Mouse (Mus musculus) megakaryocyte, embryonic 14.5 days (primary cell): ENCODE data around the gene Ccnl1. TPM values are rescaled to one million over a fixed set of nuclear protein-coding genes. Genes with fewer than 3 reads are reported as not detected.

Source experiments
- H3K27me3 ChIP-seq: replicated peaks from 2 replicates; pipeline ENCODE3; 2012; ENCODE audit warnings: inconsistent platforms
- H3K36me3 ChIP-seq: replicated peaks from 2 replicates; pipeline ENCODE3; 2012; ENCODE audit warnings: low read length, inconsistent platforms, mixed read lengths
- H3K4me1 ChIP-seq: 2 replicates; pipeline ENCODE4 v1.6.1; 2012; ENCODE audit warnings: inconsistent platforms
- H3K4me3 ChIP-seq: replicated peaks from 2 replicates; pipeline ENCODE3; 2012; ENCODE audit warnings: moderate library complexity, mild to moderate bottlenecking, inconsistent platforms
- H3K9me3 ChIP-seq: 2 replicates; pipeline ENCODE4 v1.6.1; 2012; ENCODE audit warnings: inconsistent platforms
- FLI1 ChIP-seq: IDR thresholded peaks from 2 replicates; pipeline ENCODE4 v1.6.1; 2012; ENCODE audit warnings: low read length, inconsistent platforms, mixed read lengths
- GATA1 ChIP-seq: IDR thresholded peaks from 3 replicates; pipeline ENCODE4 v1.6.1; 2012; ENCODE audit warnings: mixed read lengths, low read length, inconsistent platforms, borderline replicate concordance
- polyA plus RNA-seq: library from polyadenylated mRNA; stranded (reverse); fragments of >175 nt; gene quantifications from 2 replicates; pipeline ENCODE4 v1.2.3, GENCODE M21; 2012; ENCODE audit warnings: low replicate concordance; ENCODE audit not compliant: insufficient read depth

Ccnl1 gene
- polyA plus RNA-seq, 1 experiment, result 21.7 TPM

DNA sequence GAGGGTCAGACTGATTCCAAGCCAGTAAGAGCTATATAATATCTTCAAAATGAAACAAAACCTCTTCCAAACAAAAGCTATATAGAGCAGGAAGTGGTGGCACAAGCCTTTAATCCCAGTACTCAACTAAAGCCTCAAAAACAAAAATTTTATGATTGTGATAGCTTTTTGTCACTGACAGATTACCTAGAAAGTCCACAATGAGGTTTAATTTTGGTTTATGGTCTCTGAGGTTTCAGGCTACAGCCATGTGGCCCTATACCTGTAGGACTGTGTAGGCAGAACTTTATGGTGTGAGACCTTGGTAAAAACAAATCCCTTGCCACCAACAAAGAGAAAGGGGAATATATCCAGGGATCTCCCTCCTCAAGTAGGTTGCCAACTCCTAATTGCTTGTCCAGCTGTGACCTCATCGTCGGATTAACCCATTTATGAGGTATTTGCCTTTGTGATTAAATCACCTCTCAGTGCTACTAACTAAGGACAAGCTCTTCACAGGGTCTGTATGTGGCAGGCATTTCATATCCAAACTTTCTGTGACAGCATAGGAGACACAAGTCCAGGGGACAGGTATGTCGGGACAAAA, 1.5 kb upstream of the Ccnl1 start:
- no peaks in the 10 kb centered on the region for H3K9me3 ChIP-seq
- peaks cover 35% of the 10 kb centered on the region for H3K36me3 ChIP-seq
- H3K27me3 ChIP-seq, result no peaks in the 10 kb centered on the region
- peak overlapping the region; percentile 100 for H3K4me3 ChIP-seq
- TF ChIP-seq FLI1 (no peak), GATA1 (no peak)
- peaks cover 64% of the 10 kb centered on the region for H3K4me1 ChIP-seq

DNA sequence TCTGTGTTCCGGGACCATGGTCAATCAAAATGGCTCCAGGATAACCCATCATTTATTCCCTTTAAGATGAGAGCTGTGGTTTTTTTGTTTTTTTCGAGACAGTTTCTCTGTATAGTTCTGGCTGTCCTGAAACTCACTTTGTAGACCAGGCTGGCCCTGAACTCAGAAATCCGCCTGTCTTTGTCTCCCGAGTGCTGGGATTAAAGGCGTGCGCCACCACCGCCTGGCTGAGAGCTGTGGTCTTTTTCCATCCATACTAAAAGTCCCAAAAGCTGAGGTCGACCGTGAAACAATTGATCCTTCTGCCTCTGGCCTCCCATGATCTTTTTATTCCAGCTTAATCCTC, 764 bp upstream of the Ccnl1 start:
- H3K4me1 ChIP-seq, result peaks cover 63% of the 10 kb centered on the region
- peaks cover 40% of the 10 kb centered on the region for H3K36me3 ChIP-seq
- H3K27me3 ChIP-seq, result no peaks in the 10 kb centered on the region
- H3K4me3 ChIP-seq, result peak overlapping the region; percentile 100
- no peak for TF ChIP-seq GATA1
- TF ChIP-seq FLI1, result no peak
- H3K9me3 ChIP-seq, result no peaks in the 10 kb centered on the region

DNA sequence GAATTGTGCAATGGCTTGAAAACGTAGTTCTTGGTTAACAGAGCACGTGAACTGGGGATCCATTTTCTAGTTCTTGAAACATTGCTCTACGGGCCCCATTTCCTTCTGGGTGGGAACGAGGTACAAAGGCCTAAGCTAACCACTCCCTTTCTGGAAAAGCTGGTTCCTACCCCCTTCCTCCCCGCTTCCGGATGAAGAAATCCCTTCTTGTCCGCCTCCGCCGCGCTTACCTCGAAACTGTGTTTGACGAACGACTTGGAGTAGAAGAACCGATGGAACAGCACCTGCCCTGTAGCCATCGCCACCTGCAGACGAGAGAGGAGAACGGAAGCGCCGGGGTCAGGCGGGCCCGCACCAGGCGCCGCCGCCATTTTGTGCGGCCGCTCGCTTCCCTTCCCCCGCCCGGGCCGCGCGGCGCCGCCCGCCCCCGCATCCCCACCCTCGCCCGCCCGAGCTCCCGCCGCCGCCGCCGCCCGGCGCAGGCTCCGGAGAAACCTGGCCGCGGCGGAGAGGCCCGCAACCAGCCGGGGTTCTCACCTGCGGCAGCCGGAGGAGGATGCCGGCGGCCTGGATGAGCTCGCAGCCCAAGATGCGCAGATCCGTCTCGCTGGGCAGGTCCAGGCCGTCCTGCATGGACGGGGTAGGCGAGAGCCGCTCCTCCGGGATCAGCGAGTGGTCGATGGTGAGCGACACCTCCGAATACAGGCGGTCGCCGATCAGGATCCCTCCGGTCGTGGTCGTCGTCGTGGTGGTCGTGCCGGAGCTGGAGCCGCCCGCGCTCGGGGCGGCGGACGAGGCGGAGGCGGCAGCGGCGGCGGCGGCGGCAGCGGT, 563 bp downstream of the Ccnl1 start:
- H3K9me3 ChIP-seq, result no peaks in the 10 kb centered on the region
- no peaks in the 10 kb centered on the region for H3K27me3 ChIP-seq
- TF ChIP-seq FLI1, result no peak
- no peak for TF ChIP-seq GATA1
- peak overlapping the region; percentile 100 for H3K4me3 ChIP-seq
- peaks cover 63% of the 10 kb centered on the region for H3K4me1 ChIP-seq
- peaks cover 54% of the 10 kb centered on the region for H3K36me3 ChIP-seq

DNA sequence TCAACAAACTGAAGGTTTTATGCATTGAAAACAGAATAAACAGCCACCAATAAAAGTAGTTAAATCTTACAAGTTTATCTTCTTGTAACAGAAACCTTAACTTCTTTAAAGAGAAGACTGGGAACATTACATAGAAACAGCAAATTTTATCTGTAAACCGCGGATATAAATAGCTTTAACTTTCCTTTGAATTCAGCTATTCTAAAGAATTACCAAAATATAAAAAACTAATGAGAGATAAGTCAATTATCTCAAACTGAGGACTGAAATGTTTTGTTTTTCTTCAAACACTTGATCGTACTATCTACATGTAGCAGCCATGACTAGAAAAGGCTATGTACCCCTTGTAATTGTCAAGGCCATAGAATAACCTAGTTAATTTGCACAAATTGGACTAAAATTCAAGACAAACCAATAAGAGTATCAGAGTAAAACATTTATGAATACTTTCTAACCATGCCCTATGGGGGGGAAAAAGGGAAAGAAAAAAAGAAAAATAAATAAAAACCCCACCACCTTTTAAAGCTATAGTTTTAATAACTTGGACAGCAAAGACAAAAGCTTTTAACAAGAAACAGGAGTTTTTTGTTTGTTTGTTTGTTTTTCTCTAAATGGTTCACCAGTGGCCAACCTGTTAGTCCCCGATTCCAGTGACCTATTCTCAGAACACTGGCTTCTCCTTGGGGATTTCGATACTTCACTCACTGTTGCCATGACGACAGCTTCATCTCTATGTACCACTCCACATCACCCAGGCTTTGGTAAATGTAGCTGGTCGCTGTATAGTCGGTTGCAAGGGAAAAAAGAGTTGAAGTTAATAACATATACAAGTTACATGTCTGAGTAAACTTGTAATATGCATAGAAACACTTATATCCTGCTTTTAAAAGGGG, 3.3 kb downstream of the Ccnl1 start:
- peak overlapping the region; percentile 86 for H3K4me3 ChIP-seq
- TF ChIP-seq GATA1 (no peak), FLI1 (no peak)
- no peaks in the 10 kb centered on the region for H3K27me3 ChIP-seq
- peaks cover 50% of the 10 kb centered on the region for H3K4me1 ChIP-seq
- H3K9me3 ChIP-seq, result no peaks in the 10 kb centered on the region
- peaks cover 79% of the 10 kb centered on the region for H3K36me3 ChIP-seq

DNA sequence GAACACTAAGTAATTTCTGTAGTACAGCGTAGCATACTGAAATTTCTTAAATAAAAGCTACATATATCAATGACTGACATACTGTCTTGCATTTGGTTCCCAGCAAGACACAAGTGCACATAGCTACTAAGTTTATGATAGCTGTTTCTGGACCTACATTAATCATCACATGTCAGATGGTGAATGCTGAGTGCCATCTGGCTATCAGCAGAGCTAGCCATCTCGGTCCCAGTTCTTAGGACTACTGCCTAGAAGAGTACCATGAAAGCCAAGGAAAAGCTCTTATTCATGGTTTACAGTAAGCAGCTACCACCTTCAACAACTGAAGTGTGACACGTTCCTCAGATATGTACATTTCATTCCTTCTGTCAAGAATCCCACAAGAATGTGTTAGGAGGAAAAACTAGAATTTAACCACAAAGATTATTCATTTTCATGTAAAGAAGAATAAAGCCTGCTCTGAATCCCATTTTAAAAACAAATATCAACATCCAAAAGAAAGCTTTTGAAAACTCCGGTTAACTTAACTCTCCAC, 7.2 kb downstream of the Ccnl1 start:
- H3K36me3 ChIP-seq, result peaks cover 100% of the 10 kb centered on the region
- no peaks in the 10 kb centered on the region for H3K9me3 ChIP-seq
- H3K4me3 ChIP-seq, result no peak overlapping the region
- no peak for TF ChIP-seq FLI1
- TF ChIP-seq GATA1, result no peak
- H3K4me1 ChIP-seq, result peaks cover 34% of the 10 kb centered on the region
- H3K27me3 ChIP-seq, result no peaks in the 10 kb centered on the region

DNA sequence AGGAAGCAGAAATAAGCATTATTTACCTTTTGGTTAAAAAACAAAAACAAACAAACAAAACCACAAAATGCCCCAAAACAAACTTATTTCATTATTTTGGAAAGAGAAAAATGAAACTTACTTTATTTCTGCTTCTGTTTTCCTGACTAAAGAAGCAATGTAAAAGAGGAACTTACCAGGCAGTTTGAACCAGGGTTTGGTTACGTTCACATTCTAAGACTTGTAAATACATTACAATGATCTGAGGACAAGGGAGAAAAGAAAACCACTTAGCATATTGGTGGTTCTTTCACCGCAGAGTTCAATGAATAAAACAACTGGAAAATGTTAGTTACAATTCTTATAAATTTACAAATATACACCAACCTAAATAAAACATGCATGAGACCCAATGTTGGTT, 7.7 kb downstream of the Ccnl1 start:
- H3K4me1 ChIP-seq, result peaks cover 33% of the 10 kb centered on the region
- H3K9me3 ChIP-seq, result no peaks in the 10 kb centered on the region
- peaks cover 100% of the 10 kb centered on the region for H3K36me3 ChIP-seq
- H3K4me3 ChIP-seq, result no peak overlapping the region
- H3K27me3 ChIP-seq, result no peaks in the 10 kb centered on the region
- no peak for TF ChIP-seq FLI1
- TF ChIP-seq GATA1, result no peak

DNA sequence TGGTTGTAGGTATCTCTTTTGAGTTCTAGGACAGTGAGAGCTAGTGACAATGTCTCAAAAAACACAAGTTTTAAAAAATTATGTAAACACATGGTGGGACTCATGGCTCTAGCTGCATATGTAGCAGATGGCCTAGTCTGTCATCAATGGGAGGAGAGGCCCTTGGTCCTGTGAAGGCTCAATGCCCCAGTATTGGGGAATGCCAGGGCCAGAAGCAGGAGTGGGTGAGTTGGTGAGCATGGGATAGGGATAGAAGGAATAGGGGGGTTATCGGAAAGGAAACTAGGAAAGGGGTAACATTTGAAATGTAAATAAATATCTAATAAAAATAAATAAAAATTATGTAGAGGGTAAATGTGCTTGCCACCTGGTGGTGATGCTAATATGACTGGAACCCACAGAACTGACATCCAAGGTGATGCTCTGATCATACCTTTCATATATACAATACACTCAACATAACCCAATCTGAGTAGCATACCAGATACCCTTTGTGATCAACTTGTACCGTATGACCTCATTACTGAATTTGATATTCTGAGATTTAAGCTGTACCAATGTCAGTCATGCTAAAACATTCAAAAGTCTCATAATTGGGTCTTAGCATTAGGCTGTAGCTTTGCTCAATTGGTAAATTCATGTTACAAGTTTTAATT, 12.6 kb downstream of the Ccnl1 start:
- Histone ChIP-seq H3K4me3 (no peak overlapping the region), H3K36me3 (peaks cover 71% of the 10 kb centered on the region)

DNA sequence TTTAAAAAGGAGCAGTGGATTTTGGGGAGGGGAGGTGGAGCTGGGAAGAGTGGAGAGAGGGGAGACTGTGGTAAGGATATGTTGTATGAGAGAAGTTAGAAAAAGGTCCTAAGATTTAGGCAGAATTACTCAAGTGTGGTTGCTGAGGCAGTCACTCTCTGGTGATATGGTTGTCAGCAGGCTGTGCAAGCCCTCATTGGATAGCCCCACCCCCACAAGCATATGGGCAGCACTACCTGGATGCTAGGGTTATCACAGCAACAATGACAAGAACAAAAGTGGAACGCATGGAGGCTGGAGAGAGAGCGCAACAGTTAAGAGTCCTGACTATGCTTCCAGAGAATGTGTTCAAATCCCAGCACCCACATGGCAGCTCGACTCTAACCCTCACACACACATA, 13.3 kb downstream of the Ccnl1 start:
- Histone ChIP-seq H3K4me1 (peaks cover 23% of the 10 kb centered on the region), H3K9me3 (no peaks in the 10 kb centered on the region), H3K4me3 (no peak overlapping the region), H3K36me3 (peaks cover 65% of the 10 kb centered on the region), H3K27me3 (no peaks in the 10 kb centered on the region)
- no peak for TF ChIP-seq FLI1
- no peak for TF ChIP-seq GATA1

More for the DNA sequence above, 12.6 kb downstream of the Ccnl1 start:
- H3K4me1 ChIP-seq, result peaks cover 22% of the 10 kb centered on the region
- no peaks in the 10 kb centered on the region for H3K9me3 ChIP-seq
- TF ChIP-seq GATA1 (no peak), FLI1 (no peak)
- H3K27me3 ChIP-seq, result no peaks in the 10 kb centered on the region

DNA sequence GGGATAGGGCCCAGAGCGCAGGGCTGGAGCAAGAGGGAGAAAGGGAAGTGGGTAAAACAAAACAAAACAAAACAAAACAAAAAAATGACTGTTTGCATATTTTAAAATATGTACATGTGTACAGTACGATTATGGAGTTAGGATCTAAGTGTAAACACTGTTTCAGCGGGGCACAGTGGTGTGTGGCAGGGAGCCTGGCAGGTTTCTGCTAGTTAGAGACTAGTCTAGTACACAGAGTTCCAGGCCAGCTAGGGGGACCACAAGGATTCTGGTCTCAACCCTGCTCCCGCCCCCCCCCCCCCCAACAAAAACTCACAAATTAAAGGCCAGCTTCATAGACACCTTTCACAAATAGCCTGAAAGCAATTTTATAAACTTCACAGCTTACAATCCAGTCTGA, 14.6 kb downstream of the Ccnl1 start:
- Histone ChIP-seq H3K36me3 (peaks cover 55% of the 10 kb centered on the region), H3K4me3 (no peak overlapping the region), H3K9me3 (no peaks in the 10 kb centered on the region), H3K27me3 (no peaks in the 10 kb centered on the region), H3K4me1 (peaks cover 34% of the 10 kb centered on the region)
- TF ChIP-seq FLI1 (no peak), GATA1 (no peak)
